Mouse (Mus musculus) adrenal gland, adult 2 months (tissue): Measurements from ENCODE around the gene Rnf182. TPM values are rescaled to one million over a fixed set of nuclear protein-coding genes. Genes with fewer than 3 reads are reported as not detected.

ENCODE experiments used
- DNase-seq: peaks from one replicate; pipeline ENCODE4 v3.0.0; 2021
- long read RNA-seq: library from polyadenylated mRNA; stranded (forward); transcript quantifications from one replicate; pipeline ENCODE4 v2.0.0, GENCODE M21; 2021
- polyA plus RNA-seq: library from polyadenylated mRNA; depleted of rRNA; stranded (reverse); fragments of >200 nt; gene quantifications from 2 replicates; pipeline ENCODE4 v1.2.3, GENCODE M21; 2012; rRNA removed
- total RNA-seq, 2 experiments: library from RNA; stranded (reverse); gene quantifications; 2 replicates each; pipeline ENCODE4 v1.2.3; 2021

The Rnf182 gene
- total RNA-seq (1 to 10 TPM in 1 of 2 experiments, under 1 TPM in 1; 0.32 to 1.9 TPM), polyA plus RNA-seq (0.08 and 0.16 TPM in 2 replicates)
- long read RNA-seq, partial matches to known transcripts: 0 of 1 reads
- long read RNA-seq, other reads (novel, unspliced or antisense): 0 of 1 reads

DNA sequence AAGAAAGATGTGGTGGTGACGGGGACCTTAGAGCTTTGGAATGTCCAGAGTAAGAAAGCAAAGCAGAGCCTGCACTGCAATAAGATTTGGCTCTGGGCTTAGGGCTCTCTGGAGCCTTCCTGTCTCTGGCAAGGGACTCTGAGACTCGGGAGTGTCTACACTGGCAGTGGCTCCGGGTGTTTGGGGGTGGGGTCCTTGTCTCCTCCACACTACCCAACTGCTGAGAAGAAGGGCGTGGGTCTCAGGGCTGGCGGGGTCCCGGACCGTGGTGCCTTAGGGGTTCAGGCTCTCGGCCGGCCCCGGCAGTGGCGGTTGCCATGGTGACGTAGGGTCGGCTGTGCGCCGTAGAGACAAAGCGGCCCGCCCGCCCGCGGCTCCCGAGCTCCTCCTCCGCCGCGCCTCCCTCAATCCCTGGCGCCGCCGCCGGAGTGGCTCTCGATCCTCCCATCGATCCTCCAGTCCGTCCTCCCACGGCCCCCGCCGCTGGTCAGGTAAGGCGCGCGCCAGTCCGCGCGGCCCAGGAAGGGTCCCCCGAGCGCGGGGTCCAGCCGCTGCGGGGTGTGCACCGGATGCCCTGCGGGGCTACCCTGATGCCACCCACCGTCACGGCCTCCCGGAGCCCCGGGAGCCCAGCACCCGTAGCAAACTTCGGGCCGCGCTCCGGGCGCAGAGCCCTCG lies at the start of gene Rnf182:
Rnf182 (plus strand) TSS at position 134 of the 678 bp plus-strand sequence.
- DNase-seq: peak; percentile 86

- no peak for DNase-seq
Observed at GRCm38 (mm10) chr13:43566184-43566583, 49.3 kb upstream of the Rnf182 start.

DNA sequence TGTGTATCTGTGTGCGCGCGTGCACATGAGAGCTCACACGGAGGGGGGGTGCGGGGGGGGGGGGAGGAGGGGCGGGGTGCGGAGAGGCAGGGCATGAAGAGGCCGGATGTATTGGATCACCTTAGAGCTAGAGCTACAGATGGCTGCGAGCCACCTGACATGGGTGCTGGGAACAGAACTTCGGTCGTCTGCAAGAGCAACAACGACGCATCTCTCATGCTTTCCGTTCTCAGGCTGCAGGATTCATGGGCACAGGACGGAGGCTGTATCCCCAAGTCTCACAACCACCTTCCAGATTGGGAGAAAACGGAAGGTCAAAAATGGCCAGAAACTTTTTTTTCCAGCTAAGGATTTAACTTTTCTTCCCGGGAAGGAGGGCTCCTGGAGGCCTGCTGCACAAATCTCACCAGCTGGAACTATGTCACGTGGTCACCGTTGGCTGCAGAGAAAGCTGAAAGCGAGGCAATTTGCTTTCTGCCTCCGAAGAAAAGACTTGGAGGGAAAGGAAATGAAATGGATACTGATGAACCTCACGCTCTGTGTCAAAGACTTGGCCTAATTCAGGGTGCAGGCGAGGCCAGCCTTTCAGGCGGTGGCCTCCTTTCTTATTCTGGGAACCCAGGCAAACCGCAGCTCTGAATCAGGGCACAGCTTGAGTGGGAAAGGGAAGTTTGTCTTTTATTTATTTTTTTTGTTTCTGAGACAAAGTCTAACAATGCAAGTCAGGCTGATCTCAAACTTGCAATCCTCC lies 48.2 kb upstream of the Rnf182 start:
- no peak for DNase-seq

DNA sequence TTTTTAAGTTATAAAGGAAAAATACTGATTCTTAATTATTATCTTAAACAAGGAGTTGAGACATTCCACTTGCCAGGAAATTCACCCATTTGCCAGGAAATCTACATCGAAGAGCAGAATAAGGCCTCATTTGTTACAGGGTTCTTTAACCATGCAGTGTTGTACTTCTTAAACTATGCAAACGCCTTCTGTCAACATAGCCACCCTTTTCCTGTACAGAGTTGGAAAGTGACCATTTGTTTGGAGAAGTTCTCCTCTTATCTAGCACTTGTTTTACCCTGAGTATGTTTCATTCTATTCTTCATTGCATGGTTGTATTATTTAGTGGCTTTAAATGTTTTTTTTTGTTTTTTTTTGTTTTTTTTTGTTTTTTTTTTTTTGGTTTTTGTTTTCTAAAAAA lies 41.5 kb upstream of the Rnf182 start:
- DNase-seq: no peak

DNA sequence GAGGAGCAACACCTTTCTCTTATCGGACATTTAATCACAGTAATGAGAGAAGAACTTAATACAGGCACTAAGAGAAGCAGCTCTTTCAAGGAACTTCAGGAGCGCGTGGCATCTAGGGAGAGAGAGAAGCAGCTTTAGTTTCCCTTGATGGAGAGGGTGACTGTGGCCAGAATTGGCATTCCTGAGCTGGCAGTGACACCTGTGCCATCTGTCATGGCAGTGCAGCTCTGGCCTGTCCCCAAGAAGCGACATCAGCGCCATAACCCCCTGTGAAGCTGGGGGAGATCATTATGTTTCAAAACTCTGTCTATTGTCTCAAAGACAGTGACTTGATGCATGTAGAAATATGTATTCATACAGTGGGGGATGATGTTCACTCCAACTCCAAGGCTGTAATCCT lies 40.1 kb upstream of the Rnf182 start:
- DNase-seq: no peak

- no peak for DNase-seq
Observed at GRCm38 (mm10) chr13:43577254-43577653, 38.3 kb upstream of the Rnf182 start.

GRCm38 (mm10) chr13:43577766-43578165 lies 37.7 kb upstream of the Rnf182 start:
- DNase-seq: no peak

DNA sequence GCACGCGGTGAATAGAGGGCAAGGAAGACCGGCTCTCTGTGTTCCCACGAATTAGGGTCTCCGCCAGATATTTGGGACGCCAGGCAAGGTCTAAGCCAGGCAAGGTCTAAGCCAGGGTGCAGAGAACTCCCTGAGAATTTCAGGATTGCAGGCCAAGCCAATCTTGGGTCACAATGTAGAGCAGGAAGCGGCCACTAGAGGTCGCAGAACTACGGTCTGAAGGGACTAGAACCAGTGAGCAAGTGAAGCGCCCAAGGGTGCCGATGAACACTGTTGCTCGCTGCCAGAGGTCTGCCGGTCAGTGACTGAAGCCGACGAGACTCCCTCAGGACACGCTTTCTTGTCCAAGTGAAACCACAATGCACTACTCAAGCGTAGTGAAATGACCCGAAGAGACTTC lies 35.8 kb upstream of the Rnf182 start:
- peak; percentile 52 for DNase-seq

- DNase-seq: no peak
Observed at GRCm38 (mm10) chr13:43580661-43581060, 34.8 kb upstream of the Rnf182 start.

DNA sequence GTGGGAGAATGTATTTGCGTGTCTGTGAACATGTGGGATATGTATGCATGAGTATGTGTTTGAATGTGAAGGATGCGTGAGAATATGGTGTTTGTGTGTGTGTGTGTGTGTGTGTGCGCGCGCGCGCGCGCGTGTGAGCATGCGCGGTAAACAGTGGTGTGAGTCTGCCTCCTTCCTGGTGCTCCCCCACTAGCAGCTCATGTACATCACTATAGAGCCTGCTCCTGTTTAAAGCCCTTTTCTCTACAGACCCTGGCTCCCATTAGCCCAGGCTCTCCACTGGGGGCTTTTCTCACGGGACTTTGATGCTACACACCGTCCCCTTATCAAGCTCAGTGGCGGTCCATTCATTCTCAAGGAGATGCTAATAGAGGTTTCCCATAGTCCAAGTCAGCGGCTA lies 32.5 kb upstream of the Rnf182 start:
- no peak for DNase-seq

DNA sequence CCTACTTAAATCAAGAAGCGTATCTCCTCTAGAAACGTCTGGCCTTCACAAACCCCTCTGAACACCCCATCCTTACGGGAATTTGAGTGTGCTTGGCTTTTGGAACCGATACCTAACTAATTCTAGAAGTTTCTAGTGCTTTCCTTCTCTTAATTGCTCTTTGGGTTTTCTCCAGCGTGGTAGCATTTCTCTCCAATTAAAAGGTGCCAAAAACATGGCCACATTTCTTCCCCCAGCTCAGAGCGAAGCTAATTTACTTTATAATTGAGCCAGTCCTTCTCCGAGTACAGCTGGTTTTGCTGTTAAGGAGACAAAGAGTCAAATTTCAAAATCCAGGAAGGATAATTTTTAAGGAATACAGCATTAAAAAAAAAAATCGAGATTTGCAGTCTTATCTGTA lies 32.0 kb upstream of the Rnf182 start:
- DNase-seq: no peak

- DNase-seq: no peak
Observed at GRCm38 (mm10) chr13:43585335-43585734, 30.2 kb upstream of the Rnf182 start.

GRCm38 (mm10) chr13:43586966-43587365 lies 28.5 kb upstream of the Rnf182 start:
- DNase-seq: no peak

GRCm38 (mm10) chr13:43587844-43588840 lies 27.4 kb upstream of the Rnf182 start:
- DNase-seq: no peak

DNA sequence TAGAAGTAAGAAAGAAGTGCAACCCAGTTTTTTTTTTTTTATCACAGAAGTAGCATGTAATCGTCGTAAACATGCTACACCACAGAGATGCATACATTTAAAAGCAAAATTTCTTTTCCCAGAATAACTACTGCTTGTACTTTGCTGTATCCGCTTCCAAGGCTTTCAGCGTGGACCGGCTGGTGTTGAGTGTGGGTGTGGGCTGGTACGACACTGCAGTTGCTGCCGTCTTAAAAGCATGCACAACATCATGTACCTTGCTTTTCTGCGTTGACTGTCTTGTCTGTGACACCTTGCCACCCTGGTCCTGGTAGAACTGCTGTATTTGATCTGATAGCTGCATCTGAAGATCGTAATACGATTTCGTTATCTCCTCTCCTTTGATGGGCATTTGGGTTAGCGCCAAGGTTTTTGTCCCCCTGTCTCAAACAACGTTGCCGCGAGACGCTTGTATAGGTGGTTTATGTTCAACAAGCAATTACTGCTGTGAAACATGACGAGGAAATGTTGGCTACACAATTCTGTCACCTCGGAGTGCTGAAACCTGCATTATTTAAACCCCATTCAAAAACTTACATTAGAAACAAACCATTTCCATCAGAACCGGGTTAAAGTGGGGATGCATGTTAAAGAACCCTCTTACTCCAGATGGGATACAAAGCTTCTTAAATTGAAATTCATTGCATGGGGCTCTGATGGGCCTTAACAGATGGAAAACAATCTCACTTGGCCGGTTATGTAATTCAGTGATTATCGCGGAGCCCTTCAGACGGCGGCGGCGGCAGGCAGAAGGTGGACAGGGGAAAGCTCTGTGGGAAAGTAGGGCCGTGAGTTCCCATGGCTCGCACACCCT lies 23.5 kb upstream of the Rnf182 start:
- DNase-seq: no peak

DNA sequence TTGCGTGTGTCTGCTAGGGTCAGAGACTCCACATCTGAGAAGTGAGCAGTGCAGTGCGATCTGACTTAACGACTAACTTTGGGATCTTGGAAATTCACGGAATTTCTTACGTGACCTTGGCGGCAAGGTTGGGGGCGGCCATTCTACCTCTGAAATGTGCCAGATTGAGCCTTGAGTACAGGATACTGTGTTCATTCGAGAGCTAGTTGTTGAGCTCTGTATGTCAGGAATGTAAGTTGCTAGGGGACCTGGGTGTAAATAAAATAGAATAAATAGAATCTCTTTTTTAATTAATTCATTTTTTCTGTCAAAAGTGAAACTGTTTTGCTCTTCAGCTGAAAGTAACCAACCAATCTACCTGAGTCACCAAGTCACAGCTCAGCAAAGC lies 22.8 kb upstream of the Rnf182 start:
- DNase-seq: peak; percentile 8

- peak; percentile 67 for DNase-seq
Observed at GRCm38 (mm10) chr13:43595896-43596295, 19.6 kb upstream of the Rnf182 start.

- no peak for DNase-seq
Observed at GRCm38 (mm10) chr13:43600967-43601366, 14.5 kb upstream of the Rnf182 start.

GRCm38 (mm10) chr13:43602440-43602839 lies 13.1 kb upstream of the Rnf182 start:
- no peak for DNase-seq

DNA sequence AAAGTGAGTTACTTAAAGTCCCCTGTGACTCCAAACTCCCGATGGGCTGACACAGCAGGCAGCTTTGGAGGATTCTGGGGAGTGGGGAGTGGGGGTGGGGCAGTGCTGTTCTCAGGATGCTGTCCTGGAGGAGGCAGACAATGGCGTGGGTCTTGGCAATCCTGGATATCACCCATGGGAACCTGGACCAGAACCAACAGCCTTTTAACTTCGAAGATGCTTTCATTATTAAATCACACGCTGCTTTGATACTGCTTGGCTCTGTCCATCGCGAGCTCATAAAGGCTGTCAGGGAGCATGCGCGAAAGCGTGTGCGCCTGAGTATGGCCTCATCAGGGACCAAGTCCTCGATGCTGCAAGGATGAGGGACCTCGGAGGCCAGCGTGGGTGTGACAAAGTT lies 12.5 kb upstream of the Rnf182 start:
- no peak for DNase-seq

DNA sequence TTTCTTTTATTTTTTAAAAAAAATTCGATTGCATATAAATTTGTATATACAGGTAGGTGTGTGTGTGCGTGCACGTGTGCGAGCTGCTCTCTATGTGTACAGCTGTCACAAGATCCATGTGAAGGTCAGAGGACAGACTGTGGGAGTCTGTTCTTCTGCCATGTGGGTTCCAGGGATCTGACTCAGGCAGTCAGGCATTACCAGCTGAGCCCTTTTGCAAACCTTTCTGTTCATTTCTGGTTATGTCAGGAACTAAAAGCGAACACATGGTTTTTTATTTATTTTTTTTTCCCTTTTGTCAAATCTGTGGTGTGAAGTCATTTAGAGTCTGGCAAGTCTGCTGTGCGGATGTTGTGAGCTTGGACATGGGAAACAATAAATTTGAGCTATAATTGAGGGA lies 6.7 kb upstream of the Rnf182 start:
- DNase-seq: no peak
